Mouse (Mus musculus) forebrain, embryonic 13.5 days (tissue): ENCODE results near the gene Fam131c. TPM values are rescaled to one million over a fixed set of nuclear protein-coding genes. Genes with fewer than 3 reads are reported as not detected.

Experiments used
- ATAC-seq: fragments of 200-750 bp; cut with Nextera tagmentation; 2 replicates; pipeline ENCODE4 v1.8.0; 2017
- H3K27ac ChIP-seq: fragments of 300-500 bp; sonication (generic); 2 replicates; pipeline ENCODE4 v1.5.1; 2015; ENCODE audit warnings: inconsistent platforms, mild to moderate bottlenecking, moderate library complexity
- H3K27me3 ChIP-seq: fragments of 300-500 bp; sonication (generic); 2 replicates; pipeline ENCODE4 v1.6.1; 2015; ENCODE audit warnings: mild to moderate bottlenecking, inconsistent platforms
- H3K36me3 ChIP-seq: fragments of 300-500 bp; sonication (generic); 2 replicates; pipeline ENCODE4 v1.6.1; 2015; ENCODE audit warnings: mild to moderate bottlenecking, inconsistent platforms; ENCODE audit not compliant: poor library complexity, severe bottlenecking
- H3K4me1 ChIP-seq: fragments of 300-500 bp; sonication (generic); 2 replicates; pipeline ENCODE4 v1.6.1; 2015; ENCODE audit warnings: inconsistent platforms
- H3K4me2 ChIP-seq: fragments of 300-500 bp; sonication (generic); 2 replicates; pipeline ENCODE4 v1.6.1; 2015; ENCODE audit warnings: inconsistent platforms, mild to moderate bottlenecking, moderate library complexity
- H3K4me3 ChIP-seq: fragments of 300-500 bp; sonication (generic); 2 replicates; pipeline ENCODE4 v1.5.1; 2015; ENCODE audit warnings: mild to moderate bottlenecking, inconsistent platforms
- H3K9ac ChIP-seq: fragments of 300-500 bp; sonication (generic); 2 replicates; pipeline ENCODE4 v1.6.1; 2015; ENCODE audit warnings: mild to moderate bottlenecking, inconsistent platforms
- H3K9me3 ChIP-seq: fragments of 300-500 bp; sonication (generic); replicated peaks from 2 replicates; pipeline ENCODE4 v1.6.1; 2016; ENCODE audit warnings: inconsistent platforms
- WGBS: fragments of 180-500 bp; shearing (Covaris S2); methylation state at CpG from one replicate; pipeline ENCODE4 v1.1.7; 2015; 5-methylcytosine and 5-hydroxymethylcytosine counted together
- polyA plus RNA-seq: library from polyadenylated mRNA; unstranded; fragments of >200 nt; fragmentation: Nextera tagmentation; extraction: Ambion mirVana; gene quantifications from 2 replicates; pipeline ENCODE4 v1.2.1, GENCODE M21; 2015

The Fam131c gene
- 3.3 and 3.8 TPM in 2 replicates for polyA plus RNA-seq

DNA sequence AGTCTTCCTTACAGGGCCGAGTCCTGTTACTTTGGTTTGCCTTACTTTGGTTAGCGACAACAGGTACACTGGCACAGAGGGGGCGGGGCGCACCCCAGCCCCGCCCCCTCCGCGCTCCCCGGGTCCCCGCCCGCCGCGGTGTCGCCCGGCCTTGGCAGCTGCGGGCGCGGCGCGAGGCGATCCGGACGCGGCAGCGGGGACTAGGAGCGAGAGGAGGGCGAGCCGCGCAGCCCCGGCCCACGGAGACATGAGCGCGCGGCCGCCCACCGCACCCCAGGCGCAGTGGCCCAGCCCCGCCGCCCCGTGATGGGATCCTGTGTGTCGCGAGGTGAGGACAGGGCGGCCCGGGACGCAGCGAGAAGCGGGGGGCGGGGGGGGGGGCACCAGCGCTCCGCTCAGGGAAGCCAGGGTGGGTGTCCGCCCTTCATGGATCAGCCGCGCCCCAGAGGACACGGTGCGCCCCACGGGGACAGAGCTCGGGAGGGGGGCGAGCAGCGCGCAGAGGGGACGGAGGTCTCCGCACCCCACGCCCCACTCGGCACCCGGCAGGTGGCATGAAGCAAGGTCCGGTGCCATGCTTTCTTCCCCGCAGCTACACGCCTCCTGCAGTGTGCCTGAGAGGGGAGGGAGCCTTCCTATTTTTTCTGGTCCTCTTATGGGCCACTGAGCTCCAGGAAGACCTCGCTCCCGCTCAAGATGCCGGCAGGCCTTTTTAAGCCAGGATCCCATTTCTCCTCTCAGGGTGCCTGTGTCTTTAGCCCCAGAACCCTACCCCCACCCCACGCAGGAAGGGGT is at the start of gene Fam131c:
Gene Fam131c (plus strand): TSS at position 224 of the 795 bp plus-strand sequence.
- 2% methylated on average over 18 of the region's 71 CpGs for WGBS
- Histone ChIP-seq H3K27ac (no peak within 1 kb of the TSS), H3K27me3 (peaks cover 59% of the 10 kb centered on the region)

GRCm38 (mm10) chr4:141322526-141322925 is 45.5 kb upstream of the Fam131c start:
- no peaks in the 10 kb centered on the region for H3K9me3 ChIP-seq

More for the DNA sequence above, at the start of gene Fam131c:
- peak within 1 kb of the TSS; percentile 52 for H3K4me3 ChIP-seq
- H3K36me3 ChIP-seq: no peaks in the 10 kb centered on the region
- H3K4me1 ChIP-seq: peaks cover 12% of the 10 kb centered on the region
- H3K9ac ChIP-seq: peak within 1 kb of the TSS; percentile 71
- no peaks in the 10 kb centered on the region for H3K9me3 ChIP-seq
- peak; percentile 67 for ATAC-seq
- peak within 1 kb of the TSS; percentile 97 for H3K4me2 ChIP-seq

DNA sequence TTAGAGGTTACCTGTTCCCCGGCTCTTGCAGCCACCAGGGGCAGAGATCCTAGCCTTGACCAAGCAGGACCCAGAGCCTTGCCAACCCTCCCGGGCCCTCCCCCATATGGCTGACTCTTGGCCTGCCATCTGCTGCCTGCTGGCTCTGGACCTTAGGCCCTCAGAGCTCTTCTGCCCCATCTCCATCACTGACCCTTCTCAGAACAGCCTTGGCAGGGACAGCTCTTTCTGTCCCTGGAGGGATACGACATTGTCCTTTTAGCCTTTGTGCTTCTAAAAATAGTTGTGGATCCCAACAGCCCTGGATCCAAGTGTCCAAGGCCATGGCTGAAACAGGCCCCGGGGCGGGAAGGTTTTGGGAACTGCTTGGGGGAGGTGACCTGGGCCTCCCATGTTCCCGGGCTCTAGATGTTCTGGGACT is 43.2 kb upstream of the Fam131c start:
- Histone ChIP-seq H3K9me3 (no peaks in the 10 kb centered on the region), H3K36me3 (no peaks in the 10 kb centered on the region), H3K9ac (no peak overlapping the region), H3K4me1 (no peaks in the 10 kb centered on the region), H3K4me2 (no peak overlapping the region), H3K27me3 (no peaks in the 10 kb centered on the region), H3K27ac (no peak overlapping the region), H3K4me3 (no peak overlapping the region)
- no peak for ATAC-seq
- 89% methylated on average over 6 of the region's 6 CpGs for WGBS

More at GRCm38 (mm10) chr4:141322526-141322925, 45.5 kb upstream of the Fam131c start:
- Histone ChIP-seq H3K4me2 (no peak overlapping the region), H3K27ac (no peak overlapping the region), H3K9ac (no peak overlapping the region), H3K27me3 (no peaks in the 10 kb centered on the region), H3K4me1 (no peaks in the 10 kb centered on the region), H3K36me3 (no peaks in the 10 kb centered on the region), H3K4me3 (no peak overlapping the region)
- WGBS: 90% methylated on average over 11 of the region's 11 CpGs
- no peak for ATAC-seq

DNA sequence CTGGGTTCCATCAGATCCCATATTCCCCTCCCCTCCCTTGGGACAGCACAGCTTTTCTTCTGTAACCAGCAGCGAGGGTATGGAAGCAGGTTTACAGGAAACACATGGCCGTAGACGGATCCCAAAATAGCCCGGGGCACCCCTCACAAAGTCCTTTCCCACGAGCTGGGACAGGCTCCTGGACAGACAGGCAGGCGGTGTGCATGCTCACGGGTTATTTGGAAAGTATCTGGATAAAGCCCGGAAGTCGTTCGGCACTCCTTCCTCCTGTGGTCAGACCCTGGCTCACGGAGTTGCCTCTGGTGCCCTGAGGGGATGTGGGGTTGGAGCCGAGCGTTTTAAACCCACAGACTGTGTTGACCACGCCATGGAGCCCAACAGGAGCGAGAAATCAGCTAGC is 42.4 kb upstream of the Fam131c start:
- H3K9ac ChIP-seq: no peak overlapping the region
- H3K36me3 ChIP-seq: no peaks in the 10 kb centered on the region
- H3K27me3 ChIP-seq: no peaks in the 10 kb centered on the region
- no peaks in the 10 kb centered on the region for H3K4me1 ChIP-seq
- no peak overlapping the region for H3K4me3 ChIP-seq
- ATAC-seq: no peak
- H3K9me3 ChIP-seq: no peaks in the 10 kb centered on the region
- H3K4me2 ChIP-seq: no peak overlapping the region
- H3K27ac ChIP-seq: no peak overlapping the region
- 79% methylated on average over 15 of the region's 15 CpGs for WGBS

GRCm38 (mm10) chr4:141327075-141327474 is 40.9 kb upstream of the Fam131c start:
- H3K9me3 ChIP-seq: no peaks in the 10 kb centered on the region
- H3K4me2 ChIP-seq: no peak overlapping the region
- 70% methylated on average over 4 of the region's 4 CpGs for WGBS
- H3K27ac ChIP-seq: no peak overlapping the region
- H3K36me3 ChIP-seq: no peaks in the 10 kb centered on the region
- no peaks in the 10 kb centered on the region for H3K4me1 ChIP-seq
- H3K4me3 ChIP-seq: no peak overlapping the region
- ATAC-seq: no peak
- no peaks in the 10 kb centered on the region for H3K27me3 ChIP-seq
- no peak overlapping the region for H3K9ac ChIP-seq

DNA sequence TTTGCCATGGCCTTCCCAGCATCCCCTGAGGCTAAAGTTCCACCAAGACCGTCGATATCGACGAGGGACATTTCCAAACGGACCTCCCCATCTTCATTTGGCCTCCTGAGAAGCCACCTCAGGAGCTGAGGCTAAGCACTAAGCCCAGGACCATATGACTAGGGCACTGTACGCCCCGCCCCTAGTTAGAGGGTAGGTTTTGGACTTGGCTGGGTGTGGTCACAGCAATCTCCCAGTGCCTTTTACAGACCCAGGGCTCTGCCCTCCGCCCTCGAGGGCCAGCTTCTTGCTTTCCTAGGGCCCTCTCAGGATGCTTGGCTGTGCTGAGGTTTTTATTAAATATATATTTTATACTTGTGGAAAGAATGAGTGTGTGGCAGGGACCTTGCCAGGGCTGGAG is 39.3 kb upstream of the Fam131c start:
- Histone ChIP-seq H3K9ac (no peak overlapping the region), H3K36me3 (no peaks in the 10 kb centered on the region), H3K4me3 (no peak overlapping the region), H3K27ac (no peak overlapping the region), H3K4me1 (no peaks in the 10 kb centered on the region), H3K4me2 (no peak overlapping the region), H3K9me3 (no peaks in the 10 kb centered on the region), H3K27me3 (no peaks in the 10 kb centered on the region)
- ATAC-seq: no peak
- 88% methylated on average over 9 of the region's 9 CpGs for WGBS

DNA sequence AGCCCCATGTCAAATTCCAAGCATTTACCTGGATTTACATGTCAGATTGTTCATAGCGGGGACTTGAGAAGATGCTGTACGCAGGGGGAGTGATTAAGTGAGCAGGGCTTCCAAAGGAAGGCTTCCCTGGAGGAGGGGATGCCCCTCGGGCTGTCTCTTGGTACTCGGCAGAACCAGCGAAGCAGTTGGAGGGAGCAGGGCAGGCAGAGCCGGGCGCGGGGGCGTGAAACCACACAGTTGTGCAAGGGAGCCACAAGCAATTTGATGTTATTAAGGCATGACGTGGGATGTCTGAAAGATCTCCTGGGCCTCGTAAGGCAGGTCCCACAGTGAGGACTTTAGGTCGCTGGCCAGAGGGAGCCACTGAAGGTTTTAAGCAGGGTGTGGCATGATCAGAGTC is 38.1 kb upstream of the Fam131c start:
- Histone ChIP-seq H3K9ac (no peak overlapping the region), H3K4me1 (peaks cover 7% of the 10 kb centered on the region), H3K27ac (no peak overlapping the region), H3K4me3 (no peak overlapping the region), H3K9me3 (no peaks in the 10 kb centered on the region), H3K27me3 (no peaks in the 10 kb centered on the region), H3K4me2 (no peak overlapping the region), H3K36me3 (no peaks in the 10 kb centered on the region)
- ATAC-seq: no peak
- 81% methylated on average over 12 of the region's 12 CpGs for WGBS

DNA sequence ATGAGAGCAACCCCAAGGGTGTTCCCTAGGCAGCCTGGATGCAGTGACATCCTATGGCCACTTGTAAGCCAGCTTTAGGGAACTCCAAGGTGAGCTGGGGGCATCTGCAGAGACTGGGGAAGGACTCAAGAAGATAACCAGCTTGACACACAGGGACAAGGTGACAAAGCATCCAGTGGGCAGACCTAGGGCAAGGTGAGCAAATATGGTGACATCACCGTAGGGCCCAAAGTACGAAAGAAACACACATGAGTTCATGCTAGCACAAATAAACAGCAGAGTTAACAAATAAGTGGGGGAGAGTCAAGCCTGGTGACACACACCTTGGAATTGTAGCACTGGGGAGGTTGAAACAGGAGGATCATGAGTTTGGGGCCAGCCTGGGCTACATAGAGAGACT is 36.6 kb upstream of the Fam131c start:
- Histone ChIP-seq H3K27me3 (no peaks in the 10 kb centered on the region), H3K9ac (no peak overlapping the region), H3K4me2 (no peak overlapping the region), H3K4me1 (peaks cover 22% of the 10 kb centered on the region), H3K27ac (no peak overlapping the region), H3K36me3 (no peaks in the 10 kb centered on the region), H3K9me3 (no peaks in the 10 kb centered on the region), H3K4me3 (no peak overlapping the region)
- 95% methylated on average over 2 of the region's 2 CpGs for WGBS
- no peak for ATAC-seq

- ATAC-seq: no peak
- H3K9me3 ChIP-seq: no peaks in the 10 kb centered on the region
- no peaks in the 10 kb centered on the region for H3K27me3 ChIP-seq
- no peak overlapping the region for H3K9ac ChIP-seq
- no peak overlapping the region for H3K4me2 ChIP-seq
- H3K4me1 ChIP-seq: peaks cover 22% of the 10 kb centered on the region
- H3K36me3 ChIP-seq: no peaks in the 10 kb centered on the region
- 86% methylated on average over 7 of the region's 7 CpGs for WGBS
- H3K27ac ChIP-seq: no peak overlapping the region
- no peak overlapping the region for H3K4me3 ChIP-seq
These were observed 35.8 kb upstream of the Fam131c start for GRCm38 (mm10) chr4:141332258-141332657.

DNA sequence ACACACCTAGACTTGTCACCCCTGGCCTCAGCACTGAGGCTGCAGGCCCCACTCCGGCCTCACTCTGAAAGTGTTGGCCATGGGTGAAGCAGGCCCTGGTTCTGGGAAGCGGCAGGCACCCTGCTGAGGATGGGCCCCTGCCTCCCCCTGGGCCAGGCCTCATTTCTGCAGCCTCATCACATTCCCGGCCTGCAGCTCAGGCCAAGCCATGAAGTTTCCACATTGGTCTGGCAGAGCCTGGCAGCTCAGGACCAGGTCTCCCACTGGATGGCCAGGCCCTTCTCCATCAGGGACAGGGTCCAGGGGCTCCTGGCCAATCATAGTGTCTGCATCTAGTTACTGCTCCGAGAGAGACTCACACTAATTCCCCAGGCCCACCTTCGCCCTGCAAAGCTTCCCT is 33.3 kb upstream of the Fam131c start:
- Histone ChIP-seq H3K4me2 (no peak overlapping the region), H3K4me3 (no peak overlapping the region), H3K9me3 (no peaks in the 10 kb centered on the region), H3K4me1 (peaks cover 34% of the 10 kb centered on the region), H3K36me3 (no peaks in the 10 kb centered on the region), H3K9ac (peak overlapping the region; percentile 19; the same call in 1 of the 2 replicates), H3K27me3 (0 out of 2 replicates have a peak, but pooled peaks cover 3% of the 10 kb centered on the region), H3K27ac (peak overlapping the region; percentile 59)
- WGBS: 38% methylated on average over 5 of the region's 5 CpGs
- 0 out of 2 replicates have a peak, but pooled peaks have one; percentile 21 for ATAC-seq

GRCm38 (mm10) chr4:141335263-141335796 is 32.7 kb upstream of the Fam131c start:
- Histone ChIP-seq H3K4me2 (no peak overlapping the region), H3K36me3 (no peaks in the 10 kb centered on the region), H3K27ac (peak overlapping the region; percentile 59; the same call in 1 of the 2 replicates), H3K9me3 (no peaks in the 10 kb centered on the region), H3K27me3 (0 out of 2 replicates have a peak, but pooled peaks cover 3% of the 10 kb centered on the region), H3K4me3 (no peak overlapping the region), H3K9ac (no peak overlapping the region), H3K4me1 (peaks cover 34% of the 10 kb centered on the region)
- 2% methylated on average over 3 of the region's 3 CpGs for WGBS
- ATAC-seq: peak; percentile 80

- Histone ChIP-seq H3K4me1 (peaks cover 34% of the 10 kb centered on the region), H3K27me3 (0 out of 2 replicates have a peak, but pooled peaks cover 3% of the 10 kb centered on the region), H3K4me3 (no peak overlapping the region), H3K9me3 (no peaks in the 10 kb centered on the region), H3K27ac (peak overlapping the region; percentile 48), H3K36me3 (no peaks in the 10 kb centered on the region), H3K4me2 (no peak overlapping the region), H3K9ac (no peak overlapping the region)
- ATAC-seq: no peak
- WGBS: 47% methylated on average over 6 of the region's 6 CpGs
These were observed 31.8 kb upstream of the Fam131c start for GRCm38 (mm10) chr4:141336196-141336595.
